Mouse (Mus musculus) hematopoietic stem cell, adult 5-6 weeks (primary cell): ENCODE results near the gene Hoxb6. TPM values are rescaled to one million over a fixed set of nuclear protein-coding genes. Genes with fewer than 3 reads are reported as not detected.

Experiments used
- ATAC-seq, 2 experiments: fragments of 125-278 bp in 1 of 2; replicated peaks in 1 of 2; 2 replicates each; pipeline ENCODE4 v1.8.0; 2016 to 2017; ENCODE audit warnings: inconsistent platforms in 2 of 2, mild to moderate bottlenecking in 2 of 2, moderate number of reproducible peaks in 2 of 2, low read depth in 1 of 2, moderate TSS enrichment in 1 of 2; ENCODE audit not compliant: low FRiP score in 2 of 2, poor library complexity in 2 of 2, severe bottlenecking in 2 of 2, insufficient read depth in 1 of 2, low TSS enrichment in 1 of 2
- total RNA-seq: library from RNA; stranded (forward); fragments of 172-1452, 232-1000 nt; gene quantifications from 2 replicates; pipeline ENCODE4 v1.2.3, GENCODE M21; 2017

The Hoxb6 gene
- total RNA-seq, 1 experiment from 2014 or later, result 1.2 TPM

DNA sequence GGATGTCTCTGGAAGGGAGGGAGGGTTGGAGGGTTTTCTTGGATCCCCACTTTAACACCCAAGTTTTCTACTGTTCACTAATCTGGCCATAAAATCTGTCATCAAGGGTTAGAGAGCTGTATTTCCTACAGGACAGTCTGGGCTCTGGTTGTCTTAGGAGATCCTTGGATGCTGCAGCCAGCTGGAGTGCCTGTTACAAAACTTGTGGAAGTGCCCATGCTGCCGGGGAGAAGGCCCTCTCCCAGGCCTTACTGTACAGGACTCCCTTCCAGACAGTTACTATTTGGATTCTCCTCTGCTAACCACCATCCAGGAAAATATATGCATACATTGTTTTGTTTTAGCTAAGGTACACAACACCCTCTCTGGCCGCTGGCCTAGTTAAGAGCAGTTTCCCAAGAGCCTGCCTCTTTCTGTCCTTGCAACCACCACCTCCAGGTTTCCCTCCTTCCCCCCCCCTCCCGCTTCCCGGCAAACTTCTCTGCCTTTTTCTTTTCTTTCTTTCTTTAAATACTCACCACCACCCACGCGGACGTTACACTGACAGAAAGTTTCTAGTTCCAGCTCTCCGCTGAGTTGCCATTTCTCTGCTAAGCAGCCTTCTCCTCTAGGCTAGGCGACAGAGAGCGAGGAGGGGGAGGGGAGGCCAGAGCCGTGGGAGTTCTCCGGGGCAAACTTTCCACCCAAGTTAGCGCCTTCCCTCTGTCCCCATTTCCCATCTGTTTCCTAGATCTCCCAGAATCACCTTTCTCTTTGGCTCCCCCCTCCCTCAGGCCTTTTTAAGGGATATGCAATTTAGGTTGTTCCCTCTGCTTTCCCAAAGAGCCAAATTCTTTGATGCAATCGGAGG is 57.4 kb downstream of the Hoxb6 start:
- no peak for ATAC-seq

DNA sequence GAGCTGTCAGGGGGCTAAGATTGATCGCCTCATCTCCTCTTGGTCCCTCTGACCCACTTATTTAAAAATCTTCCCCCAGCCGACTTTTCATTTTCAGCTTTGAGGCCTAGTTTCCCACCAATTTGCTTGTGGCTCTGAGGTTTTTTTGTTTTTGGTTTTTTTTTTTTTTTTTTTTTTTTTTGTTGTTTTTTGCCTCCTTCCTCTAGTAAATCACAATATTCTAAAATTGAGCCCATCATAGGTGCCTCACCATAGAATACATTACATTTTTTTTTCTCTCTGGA is 58.0 kb downstream of the Hoxb6 start, which contains the start of gene Hoxb2:
Hoxb2 (plus strand) TSS at position 185 of the 284 bp plus-strand sequence.
- no peak for ATAC-seq

DNA sequence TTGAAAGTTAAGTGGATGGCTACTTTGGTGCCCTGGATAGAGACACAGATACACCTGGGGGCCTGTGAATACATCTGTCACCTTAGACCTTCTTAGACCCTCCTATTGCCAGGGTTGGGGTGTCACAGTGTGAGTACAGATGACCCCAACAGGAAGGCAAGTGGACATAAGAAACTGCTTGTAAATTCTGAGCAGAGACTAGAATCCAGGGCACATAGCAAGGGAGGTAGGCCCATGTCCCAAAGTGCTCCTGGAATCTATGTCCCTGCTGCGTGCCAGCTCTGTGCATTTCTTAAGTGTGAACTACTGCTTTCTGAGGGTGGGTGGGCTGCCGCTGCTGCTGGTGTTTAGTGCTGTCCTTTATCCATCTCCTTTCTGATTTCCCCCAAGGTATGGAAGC is 58.5 kb downstream of the Hoxb6 start:
- no peak for ATAC-seq

Other genes with a start within 250 kb of the Hoxb6 start
- 19.2 and 19.9 TPM in 2 replicates for gene Ube2z, start 227.1 kb upstream of the Hoxb6 start, total RNA-seq
- gene Atp5g1, start 216.8 kb upstream of the Hoxb6 start, total RNA-seq, result 23.8 and 56.9 TPM in 2 replicates
- not detected in 2 replicates for gene Calcoco2, start 180.5 kb upstream of the Hoxb6 start, total RNA-seq
- not detected in 2 replicates for gene Ttll6, start 158.7 kb upstream of the Hoxb6 start, total RNA-seq
- gene Hoxb13, start 98.2 kb upstream of the Hoxb6 start, total RNA-seq, result not detected in 2 replicates
- 0.30 and 0.44 TPM in 2 replicates for gene Hoxb9, start 21.0 kb upstream of the Hoxb6 start, total RNA-seq
- not detected in 2 replicates for gene Hoxb8, start 10.6 kb upstream of the Hoxb6 start, total RNA-seq
- gene Hoxb7, start 5.9 kb upstream of the Hoxb6 start, total RNA-seq, result not detected in 2 replicates
- gene Hoxb5, start 10.9 kb downstream of the Hoxb6 start, total RNA-seq, result 0.25 and 1.3 TPM in 2 replicates
- gene Hoxb4, start 25.8 kb downstream of the Hoxb6 start, total RNA-seq, result 2.4 and 4.0 TPM in 2 replicates
- gene Hoxb3, start 30.9 kb downstream of the Hoxb6 start, total RNA-seq, result 4.4 and 9.4 TPM in 2 replicates
- gene Hoxb2, start 58.0 kb downstream of the Hoxb6 start, total RNA-seq, result 1.8 and 2.1 TPM in 2 replicates
- gene Hoxb1, start 73.3 kb downstream of the Hoxb6 start, total RNA-seq, result not detected in 2 replicates
- 2.4 and 3.6 TPM in 2 replicates for gene Skap1, start 172.1 kb downstream of the Hoxb6 start, total RNA-seq